Mouse (Mus musculus) lung, embryonic 15.5 days (tissue): ENCODE measurements around the gene Osbpl2. TPM values are rescaled to one million over a fixed set of nuclear protein-coding genes. Genes with fewer than 3 reads are reported as not detected.

ENCODE experiments used
- ATAC-seq: fragments of 200-750 bp; cut with Nextera tagmentation; 2 replicates; pipeline ENCODE4 v1.8.0; 2017; ENCODE audit warnings: moderate number of reproducible peaks, borderline replicate concordance; ENCODE audit not compliant: low FRiP score, low TSS enrichment; ENCODE audit errors: extremely low read depth
- H3K27ac ChIP-seq: fragments of 300-500 bp; sonication (generic); 2 replicates; pipeline ENCODE4 v1.5.1; 2015; ENCODE audit warnings: moderate library complexity, mild to moderate bottlenecking, inconsistent platforms
- H3K27me3 ChIP-seq: fragments of 300-500 bp; sonication (generic); 2 replicates; pipeline ENCODE4 v1.6.1; 2015; ENCODE audit warnings: inconsistent platforms
- H3K36me3 ChIP-seq: fragments of 300-500 bp; sonication (generic); 2 replicates; pipeline ENCODE4 v1.6.1; 2015; ENCODE audit warnings: inconsistent platforms
- H3K4me1 ChIP-seq: fragments of 300-500 bp; sonication (generic); 2 replicates; pipeline ENCODE4 v1.6.1; 2015; ENCODE audit warnings: inconsistent platforms
- H3K4me2 ChIP-seq: fragments of 300-500 bp; sonication (generic); 2 replicates; pipeline ENCODE4 v1.6.1; 2015; ENCODE audit warnings: inconsistent platforms, mild to moderate bottlenecking, moderate library complexity
- H3K4me3 ChIP-seq: fragments of 300-500 bp; sonication (generic); 2 replicates; pipeline ENCODE4 v1.5.1; 2015; ENCODE audit warnings: mild to moderate bottlenecking, inconsistent platforms
- H3K9ac ChIP-seq: fragments of 300-500 bp; sonication (generic); 2 replicates; pipeline ENCODE4 v1.6.1; 2015; ENCODE audit warnings: inconsistent platforms
- H3K9me3 ChIP-seq: fragments of 300-500 bp; sonication (generic); 2 replicates; pipeline ENCODE4 v1.6.1; 2016; ENCODE audit warnings: inconsistent platforms
- WGBS: fragments of 180-500 bp; shearing (Covaris S2); methylation state at CpG from one replicate; pipeline ENCODE4 v1.1.7; 2015; 5-methylcytosine and 5-hydroxymethylcytosine counted together
- polyA plus RNA-seq: library from polyadenylated mRNA; unstranded; fragments of >200 nt; fragmentation: Nextera tagmentation; extraction: Ambion mirVana; gene quantifications from 2 replicates; pipeline ENCODE4 v1.2.1, GENCODE M21; 2015

Osbpl2 gene
- polyA plus RNA-seq, 1 experiment from 2014 or later, result 32.5 TPM

GRCm38 (mm10) chr2:180107081-180107480 lies 12.0 kb upstream of the Osbpl2 start:
- WGBS, result 58% methylated on average over 4 of the region's 4 CpGs
- Histone ChIP-seq H3K4me3 (no peak overlapping the region), H3K36me3 (no peaks in the 10 kb centered on the region), H3K9me3 (no peaks in the 10 kb centered on the region), H3K27ac (no peak overlapping the region), H3K27me3 (peaks cover 40% of the 10 kb centered on the region), H3K9ac (no peak overlapping the region), H3K4me1 (peaks cover 12% of the 10 kb centered on the region), H3K4me2 (no peak overlapping the region)
- no peak for ATAC-seq

- Histone ChIP-seq H3K9ac (no peak overlapping the region), H3K27me3 (peaks cover 28% of the 10 kb centered on the region), H3K4me2 (no peak overlapping the region), H3K27ac (no peak overlapping the region), H3K4me1 (peaks cover 10% of the 10 kb centered on the region), H3K9me3 (no peaks in the 10 kb centered on the region), H3K4me3 (no peak overlapping the region), H3K36me3 (no peaks in the 10 kb centered on the region)
- no peak for ATAC-seq
- WGBS, result 47% methylated on average over 6 of the region's 6 CpGs
Measured at GRCm38 (mm10) chr2:180108285-180108684, 10.8 kb upstream of the Osbpl2 start.

GRCm38 (mm10) chr2:180113909-180114890 lies 4.9 kb upstream of the Osbpl2 start:
- Histone ChIP-seq H3K27ac (0 out of 2 replicates have a peak overlapping the region, but pooled peaks have one; percentile 32), H3K4me1 (peaks cover 46% of the 10 kb centered on the region), H3K4me2 (no peak overlapping the region), H3K27me3 (no peaks in the 10 kb centered on the region; the same call in 1 of the 2 replicates), H3K4me3 (no peak overlapping the region), H3K9me3 (no peaks in the 10 kb centered on the region), H3K36me3 (no peaks in the 10 kb centered on the region), H3K9ac (no peak overlapping the region)
- WGBS, result 48% methylated on average over 17 of the region's 17 CpGs
- no peak for ATAC-seq

- Histone ChIP-seq H3K4me1 (peaks cover 53% of the 10 kb centered on the region), H3K4me2 (no peak overlapping the region), H3K36me3 (no peaks in the 10 kb centered on the region), H3K9me3 (no peaks in the 10 kb centered on the region), H3K9ac (no peak overlapping the region), H3K27me3 (no peaks in the 10 kb centered on the region; the same call in 1 of the 2 replicates), H3K27ac (peak overlapping the region; percentile 38; the same call in 1 of the 2 replicates), H3K4me3 (no peak overlapping the region)
- 9% methylated on average over 6 of the region's 6 CpGs for WGBS
- no peak for ATAC-seq
Measured at GRCm38 (mm10) chr2:180115279-180115678, 3.8 kb upstream of the Osbpl2 start.

GRCm38 (mm10) chr2:180116081-180116493 lies 3.0 kb upstream of the Osbpl2 start:
- Histone ChIP-seq H3K4me3 (no peak overlapping the region), H3K27ac (no peak overlapping the region), H3K4me2 (no peak overlapping the region), H3K36me3 (no peaks in the 10 kb centered on the region), H3K9me3 (no peaks in the 10 kb centered on the region), H3K9ac (no peak overlapping the region), H3K27me3 (no peaks in the 10 kb centered on the region; the same call in 1 of the 2 replicates), H3K4me1 (peaks cover 54% of the 10 kb centered on the region)
- 60% methylated on average over 10 of the region's 10 CpGs for WGBS
- no peak for ATAC-seq

GRCm38 (mm10) chr2:180116741-180117484 lies 2.2 kb upstream of the Osbpl2 start:
- no peak overlapping the region for H3K4me2 ChIP-seq
- H3K36me3 ChIP-seq, result no peaks in the 10 kb centered on the region
- no peak overlapping the region for H3K4me3 ChIP-seq
- H3K9ac ChIP-seq, result no peak overlapping the region
- H3K27me3 ChIP-seq, result no peaks in the 10 kb centered on the region; the same call in 1 of the 2 replicates
- peaks cover 54% of the 10 kb centered on the region for H3K4me1 ChIP-seq
- H3K9me3 ChIP-seq, result no peaks in the 10 kb centered on the region
- 52% methylated on average over 8 of the region's 8 CpGs for WGBS
- ATAC-seq, result no peak
- no peak overlapping the region for H3K27ac ChIP-seq

GRCm38 (mm10) chr2:180117485-180118194 lies 1.5 kb upstream of the Osbpl2 start:
- Histone ChIP-seq H3K36me3 (no peaks in the 10 kb centered on the region), H3K4me2 (peak overlapping the region; percentile 92), H3K27me3 (no peaks in the 10 kb centered on the region; the same call in 1 of the 2 replicates), H3K9ac (no peak overlapping the region), H3K27ac (peak overlapping the region; percentile 65; the same call in 1 of the 2 replicates), H3K9me3 (no peaks in the 10 kb centered on the region), H3K4me1 (peaks cover 54% of the 10 kb centered on the region), H3K4me3 (no peak overlapping the region)
- 5% methylated on average over 13 of the region's 13 CpGs for WGBS
- ATAC-seq, result no peak

- 0 out of 2 replicates have a peak, but pooled peaks cover 3% of the 10 kb centered on the region for H3K36me3 ChIP-seq
- WGBS, result under 1% methylated on average over 56 of the region's 68 CpGs
- peak overlapping the region; percentile 92 for H3K4me3 ChIP-seq
- H3K27ac ChIP-seq, result peak overlapping the region; percentile 68
- ATAC-seq, result peak; percentile 3; the same call in 1 of the 2 replicates
- H3K9me3 ChIP-seq, result no peaks in the 10 kb centered on the region
- H3K27me3 ChIP-seq, result no peaks in the 10 kb centered on the region
- H3K9ac ChIP-seq, result peak overlapping the region; percentile 82
- H3K4me1 ChIP-seq, result peaks cover 46% of the 10 kb centered on the region
- H3K4me2 ChIP-seq, result peak overlapping the region; percentile 81
Measured at GRCm38 (mm10) chr2:180119439-180120291, 559 bp downstream of the Osbpl2 start.

- no peaks in the 10 kb centered on the region for H3K27me3 ChIP-seq
Measured at GRCm38 (mm10) chr2:180120292-180120761, 1.2 kb downstream of the Osbpl2 start.

GRCm38 (mm10) chr2:180124192-180124591 lies 5.1 kb downstream of the Osbpl2 start:
- Histone ChIP-seq H3K9ac (no peak overlapping the region), H3K4me3 (no peak overlapping the region), H3K27me3 (no peaks in the 10 kb centered on the region), H3K36me3 (0 out of 2 replicates have a peak, but pooled peaks cover 3% of the 10 kb centered on the region), H3K27ac (no peak overlapping the region), H3K4me1 (peaks cover 22% of the 10 kb centered on the region), H3K9me3 (no peaks in the 10 kb centered on the region), H3K4me2 (no peak overlapping the region)
- no peak for ATAC-seq
- WGBS, result 87% methylated on average over 2 of the region's 2 CpGs

More at GRCm38 (mm10) chr2:180120292-180120761, 1.2 kb downstream of the Osbpl2 start:
- H3K4me2 ChIP-seq, result peak overlapping the region; percentile 81
- H3K4me3 ChIP-seq, result peak overlapping the region; percentile 92
- peaks cover 42% of the 10 kb centered on the region for H3K4me1 ChIP-seq
- ATAC-seq, result no peak
- 53% methylated on average over 5 of the region's 5 CpGs for WGBS
- no peak overlapping the region for H3K27ac ChIP-seq
- 0 out of 2 replicates have a peak, but pooled peaks cover 3% of the 10 kb centered on the region for H3K36me3 ChIP-seq
- no peaks in the 10 kb centered on the region for H3K9me3 ChIP-seq
- H3K9ac ChIP-seq, result peak overlapping the region; percentile 82
